Comparison of ENCODE assay signal across 8 mouse cellular contexts in the genomic region with DNA sequence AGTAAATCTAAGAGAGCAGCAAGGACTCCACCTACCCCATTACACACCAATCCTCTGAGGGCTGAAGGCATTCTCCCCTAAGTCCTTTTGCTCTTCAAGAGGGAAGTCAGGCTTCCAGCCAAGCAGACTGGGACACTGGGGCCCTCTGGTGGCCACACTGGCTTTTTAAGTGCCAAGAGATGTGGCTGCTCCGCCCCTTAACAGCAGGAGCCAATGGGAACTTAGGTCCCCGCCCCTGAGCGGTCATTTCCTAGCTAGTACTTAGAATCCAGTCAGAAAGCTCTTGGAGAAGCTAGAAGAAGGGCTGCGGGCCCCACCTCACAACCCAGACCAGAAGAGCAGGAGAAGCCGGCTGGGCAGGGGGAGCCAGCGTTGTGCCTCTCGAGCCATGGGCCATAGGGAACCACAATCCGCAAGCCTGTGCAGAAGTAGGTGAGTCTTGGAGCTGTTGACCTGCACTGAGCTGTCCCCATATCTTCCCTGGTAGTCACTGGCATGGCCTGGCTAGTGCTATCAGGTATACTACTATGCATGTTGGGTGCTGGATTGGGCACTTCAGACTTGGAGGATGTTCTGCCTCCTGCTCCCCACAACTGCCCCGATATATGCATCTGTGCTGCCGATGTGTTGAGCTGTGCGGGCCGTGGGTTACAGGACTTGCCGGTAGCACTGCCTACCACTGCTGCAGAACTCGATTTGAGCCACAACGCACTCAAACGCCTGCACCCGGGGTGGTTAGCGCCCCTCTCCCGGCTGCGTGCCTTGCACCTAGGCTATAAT. TPM values are rescaled to one million over a fixed set of nuclear protein-coding genes. Genes with fewer than 3 reads are reported as not detected.
A peak's percentile ranks its signal among the peaks of the same experiment; 100 is the strongest.
DNase-seq lines count a peak whose midpoint lies in the region; ATAC-seq lines count a peak whose summit lies in the region.

A gene (plus strand): TSS at position 275 of the 780 bp plus-strand sequence.

- H3K4me3 ChIP-seq in hindbrain, embryonic 14.5 days (replicated peaks; ENCODE audit: low read length), result no peak within 1 kb of the TSS

- no peak within 1 kb of the TSS for H3K9ac ChIP-seq in hindbrain, embryonic 14.5 days

- no peak within 1 kb of the TSS for H3K27ac ChIP-seq in hindbrain, embryonic 14.5 days

- no peaks in the 10 kb centered on the region for H3K9me3 ChIP-seq in hindbrain, embryonic 14.5 days (ENCODE audit: control insufficient read depth, low read length)

- peaks cover 13% of the 10 kb centered on the region for H3K4me1 ChIP-seq in hindbrain, embryonic 14.5 days (replicated peaks; ENCODE audit: control insufficient read depth, insufficient read depth, low read length)

- peaks cover 60% of the 10 kb centered on the region for H3K36me3 ChIP-seq in hindbrain, embryonic 14.5 days (replicated peaks; ENCODE audit: control insufficient read depth, insufficient read depth)

- no peaks in the 10 kb centered on the region for H3K27me3 ChIP-seq in hindbrain, embryonic 14.5 days (ENCODE audit: control insufficient read depth, insufficient read depth, low read length)

- peak within 1 kb of the TSS; percentile 18; the same call in 1 of the 2 replicates for H3K4me2 ChIP-seq in hindbrain, embryonic 14.5 days (replicated peaks)

- peak; percentile 97 for DNase-seq in R1 (ENCODE audit: low read depth, low spot score)
- peak; percentile 94 to 96 for DNase-seq in cerebellum, postnatal 25 days
- DNase-seq in frontal cortex, postnatal 25 days (ENCODE audit: low spot score in 2 of 2), result peak; percentile 97 to 99
- DNase-seq in hindbrain, embryonic 14.5 days (ENCODE audit: low spot score), result peak; percentile 95
- DNase-seq in layer of hippocampus, postnatal 36 days, result peak; percentile 95 to 96
- peak; percentile 99 for DNase-seq in lung, postnatal 36 days
- DNase-seq in retina, postnatal 1 day, result peak; percentile 97
- peak; percentile 93 to 97 for DNase-seq in urinary bladder, adult 18-20 months (ENCODE audit: low spot score in 2 of 2)

- WGBS in hindbrain, embryonic 14.5 days, result 56% methylated on average over 20 of the region's 20 CpGs

- ATAC-seq in hindbrain, embryonic 14.5 days (ENCODE audit: low FRiP score), result peak; percentile 21; the same call in 1 of the 2 replicates

RNA-seq across cellular contexts. Expression of the gene that starts here (rescaled TPM):
- 2.4 and 2.9 TPM in 2 replicates for polyA plus RNA-seq in hindbrain, embryonic 14.5 days (2014; fragmentation: Nextera tagmentation; extraction: Ambion mirVana)
- total RNA-seq in layer of hippocampus, postnatal 36 days (2021), result 1 to 10 TPM; 1.8 to 2.6 TPM
